Mouse (Mus musculus) CH12.LX (cell line): Measurements from ENCODE around the gene Tmem72. TPM values are rescaled to one million over a fixed set of nuclear protein-coding genes. Genes with fewer than 3 reads are reported as not detected.

Experiments used
- DNase-seq: peaks from one replicate; pipeline ENCODE4 v3.0.0-alpha.2; 2013; ENCODE audit errors: extremely low read depth
- H3K27ac ChIP-seq: 2 replicates; pipeline ENCODE4 v1.5.1; 2012; ENCODE audit warnings: low read depth, mild to moderate bottlenecking, control low read depth, moderate library complexity; ENCODE audit not compliant: insufficient read depth
- H3K27me3 ChIP-seq: replicated peaks from 2 replicates; pipeline ENCODE3; 2012; ENCODE audit warnings: inconsistent platforms
- H3K36me3 ChIP-seq, 2 experiments: replicated peaks in 1 of 2; 2 replicates each; pipeline versions ENCODE3 to v1.6.1; 2012; ENCODE audit warnings: inconsistent platforms in 1 of 2, low read length in 1 of 2, mild to moderate bottlenecking in 1 of 2, mixed read lengths in 1 of 2, moderate library complexity in 1 of 2; ENCODE audit not compliant: control insufficient read depth in 1 of 2, insufficient read depth in 1 of 2
- H3K4me1 ChIP-seq, 2 experiments: 2 replicates each; pipeline ENCODE4 v1.6.1; 2012; ENCODE audit warnings: inconsistent platforms in 1 of 2, moderate library complexity in 1 of 2; ENCODE audit not compliant: insufficient read depth in 2 of 2, control insufficient read depth in 1 of 2
- H3K4me2 ChIP-seq: 2 replicates; pipeline ENCODE4 v1.6.1; 2012; ENCODE audit warnings: low read depth, mild to moderate bottlenecking, control low read depth; ENCODE audit not compliant: poor library complexity, insufficient read depth, severe bottlenecking
- H3K4me3 ChIP-seq, 3 experiments: fragments of 150-350 bp in 1 of 3; sonication (generic) in 1 of 3; replicated peaks in 1 of 3; 2 replicates each; pipeline versions ENCODE3 to v1.5.1; 2011 to 2012; ENCODE audit warnings: low read depth in 2 of 3, low read length in 2 of 3, mild to moderate bottlenecking in 2 of 3, moderate library complexity in 2 of 3, control low read depth in 1 of 3, improper control_type of control experiment in 1 of 3, inconsistent platforms in 1 of 3, mixed read lengths in 1 of 3; ENCODE audit not compliant: poor library complexity in 1 of 3
- H3K79me2 ChIP-seq: replicated peaks from 2 replicates; pipeline ENCODE4 v1.6.1; 2012; ENCODE audit warnings: mild to moderate bottlenecking, moderate library complexity; ENCODE audit not compliant: control insufficient read depth, poor library complexity, insufficient read depth, severe bottlenecking; ENCODE audit errors: extremely low read depth
- H3K9ac ChIP-seq: 2 replicates; pipeline ENCODE4 v1.6.1; 2012; ENCODE audit warnings: low read depth, mild to moderate bottlenecking, control low read depth, moderate library complexity; ENCODE audit not compliant: insufficient read depth
- H3K9me3 ChIP-seq: replicated peaks from 2 replicates; pipeline ENCODE3; 2012; ENCODE audit warnings: low read length, inconsistent platforms, mixed read lengths
- CHD1 ChIP-seq: IDR thresholded peaks from 2 replicates; pipeline ENCODE4 v1.6.1; 2012; ENCODE audit warnings: low read depth, low read length, improper control_type of control experiment, inconsistent platforms
- CHD2 ChIP-seq: IDR thresholded peaks from 2 replicates; pipeline ENCODE4 v1.6.1; 2011; ENCODE audit warnings: low read length, improper control_type of control experiment
- ELF1 ChIP-seq: IDR thresholded peaks from 2 replicates; pipeline ENCODE4 v1.6.1; 2014; ENCODE audit warnings: low read depth, mild to moderate bottlenecking, inconsistent platforms, low read length, improper control_type of control experiment
- IRF4 ChIP-seq: IDR thresholded peaks from 2 replicates; pipeline ENCODE4 v1.6.1; 2014; ENCODE audit warnings: low read depth, mild to moderate bottlenecking, inconsistent platforms, low read length, improper control_type of control experiment
- MAFK ChIP-seq: IDR thresholded peaks from 2 replicates; pipeline ENCODE4 v1.6.1; 2011; ENCODE audit warnings: low read length, improper control_type of control experiment; ENCODE audit not compliant: insufficient replicate concordance
- MAX ChIP-seq: IDR thresholded peaks from 2 replicates; pipeline ENCODE4 v1.6.1; 2011; ENCODE audit warnings: low read length, improper control_type of control experiment
- MAZ ChIP-seq: IDR thresholded peaks from 2 replicates; pipeline ENCODE4 v1.6.1; 2012; ENCODE audit warnings: low read depth, mild to moderate bottlenecking, inconsistent platforms, low read length, improper control_type of control experiment, moderate library complexity
- MYC ChIP-seq: IDR thresholded peaks from 2 replicates; pipeline ENCODE4 v1.6.1; 2011; ENCODE audit warnings: low read depth, mild to moderate bottlenecking, improper control_type of control experiment, low read length
- NELFE ChIP-seq: IDR thresholded peaks from 2 replicates; pipeline ENCODE4 v1.6.1; 2011; ENCODE audit warnings: low read depth, low read length, improper control_type of control experiment
- NRF1 ChIP-seq: IDR thresholded peaks from 2 replicates; pipeline ENCODE4 v1.6.1; 2014; ENCODE audit warnings: low read depth, mild to moderate bottlenecking, inconsistent platforms, low read length, improper control_type of control experiment, moderate library complexity
- PAX5 ChIP-seq: IDR thresholded peaks from 2 replicates; pipeline ENCODE4 v1.6.1; 2012; ENCODE audit warnings: low read length, inconsistent platforms, mixed read lengths
- POLR2A ChIP-seq: IDR thresholded peaks from 2 replicates; pipeline ENCODE4 v1.6.1; 2011; ENCODE audit warnings: low read depth, mild to moderate bottlenecking, improper control_type of control experiment, low read length
- RCOR1 ChIP-seq: conservative IDR thresholded peaks from 2 replicates; pipeline ENCODE4 v1.6.1; 2012; ENCODE audit warnings: low read depth, mild to moderate bottlenecking, inconsistent platforms, low read length, improper control_type of control experiment
- SMC3 ChIP-seq: IDR thresholded peaks from 2 replicates; pipeline ENCODE4 v1.6.1; 2011; ENCODE audit warnings: low read depth, low read length, improper control_type of control experiment
- TBP ChIP-seq: conservative IDR thresholded peaks from 2 replicates; pipeline ENCODE4 v1.6.1; 2011; ENCODE audit warnings: low read depth, low read length, improper control_type of control experiment
- USF2 ChIP-seq: conservative IDR thresholded peaks from 2 replicates; pipeline ENCODE4 v1.6.1; 2011; ENCODE audit warnings: low read depth, low read length, improper control_type of control experiment
- ZC3H11A ChIP-seq: IDR thresholded peaks from 2 replicates; pipeline ENCODE4 v1.6.1; 2012; ENCODE audit warnings: low read depth, mild to moderate bottlenecking, inconsistent platforms, low read length, improper control_type of control experiment
- dilution Hi-C: fragments of 300-500 bp; cut with MboI; formaldehyde crosslinking; loops from 2 replicates; pipeline ENCODE4 v1.14.3; 2020; ENCODE audit warnings: low sequenced_read_pairs; ENCODE audit not compliant: extremely low pct_unique_long_range_greater_than_20kb, extremely low pct_ligation_motif_present
- in situ Hi-C: fragments of 300-500 bp; cut with MboI; formaldehyde crosslinking; loops from 3 replicates; pipeline ENCODE4 v1.14.3; 2019; ENCODE audit warnings: low sequenced_read_pairs, low pct_ligation_motif_present, low pct_unique_long_range_greater_than_20kb, mixed read lengths
- polyA plus RNA-seq: library from polyadenylated mRNA; unstranded; fragments of >175 nt; gene quantifications from 2 replicates; pipeline ENCODE4 v1.2.1, GENCODE M21; 2012; ENCODE audit warnings: low read depth; ENCODE audit not compliant: insufficient read length
- total RNA-seq, 2 experiments: library from RNA; depleted of rRNA; stranded (reverse); fragments of 300-350 nt in 1 of 2; fragments of >200 nt in 1 of 2; gene quantifications; 2 replicates each; pipeline ENCODE4 v1.2.3; 2012 to 2014

Tmem72 gene
- total and polyA plus RNA-seq, 3 experiments = 0.01 to 0.04 (median 0.01) TPM

- dilution Hi-C loops = no loop called here
- Histone ChIP-seq H3K4me2 (no peak overlapping the region), H3K27ac (no peak overlapping the region), H3K4me1 (no peaks in the 10 kb centered on the region), H3K4me3 (no peak overlapping the region), H3K79me2 (no peaks in the 10 kb centered on the region), H3K36me3 (peaks cover 93 to 100% of the 10 kb centered on the region in 2 experiments), H3K27me3 (no peaks in the 10 kb centered on the region), H3K9ac (no peak overlapping the region), H3K9me3 (no peaks in the 10 kb centered on the region)
- in situ Hi-C loops = no loop called here
- no peak for DNase-seq
- TF ChIP-seq ZC3H11A (no peak), USF2 (no peak), MYC (no peak), IRF4 (no peak), RCOR1 (no peak), ELF1 (no peak)
Measured at GRCm38 (mm10) chr6:116644335-116644734, 72.4 kb downstream of the Tmem72 start.

GRCm38 (mm10) chr6:116643881-116644280 is 72.8 kb downstream of the Tmem72 start:
- dilution Hi-C loops (no loop called here), in situ Hi-C loops (no loop called here)
- Histone ChIP-seq H3K4me3 (no peak overlapping the region), H3K4me2 (no peak overlapping the region), H3K9ac (no peak overlapping the region), H3K27ac (no peak overlapping the region), H3K4me1 (no peaks in the 10 kb centered on the region), H3K36me3 (peaks cover 93 to 100% of the 10 kb centered on the region in 2 experiments), H3K9me3 (no peaks in the 10 kb centered on the region), H3K27me3 (no peaks in the 10 kb centered on the region), H3K79me2 (no peaks in the 10 kb centered on the region)
- TF ChIP-seq MAFK (no peak), POLR2A (no peak), NRF1 (no peak), CHD1 (no peak), TBP (no peak), PAX5 (no peak), NELFE (no peak), MAX (no peak), SMC3 (no peak), MAZ (no peak), CHD2 (no peak)
- DNase-seq = no peak
